Mouse (Mus musculus): ENCODE measurements around the gene Bicd2. TPM values are rescaled to one million over a fixed set of nuclear protein-coding genes. Genes with fewer than 3 reads are reported as not detected.

Bicd2 gene
- polyA plus RNA-seq, 1 experiment from 2014 or later: 26.2 TPM

DNA sequence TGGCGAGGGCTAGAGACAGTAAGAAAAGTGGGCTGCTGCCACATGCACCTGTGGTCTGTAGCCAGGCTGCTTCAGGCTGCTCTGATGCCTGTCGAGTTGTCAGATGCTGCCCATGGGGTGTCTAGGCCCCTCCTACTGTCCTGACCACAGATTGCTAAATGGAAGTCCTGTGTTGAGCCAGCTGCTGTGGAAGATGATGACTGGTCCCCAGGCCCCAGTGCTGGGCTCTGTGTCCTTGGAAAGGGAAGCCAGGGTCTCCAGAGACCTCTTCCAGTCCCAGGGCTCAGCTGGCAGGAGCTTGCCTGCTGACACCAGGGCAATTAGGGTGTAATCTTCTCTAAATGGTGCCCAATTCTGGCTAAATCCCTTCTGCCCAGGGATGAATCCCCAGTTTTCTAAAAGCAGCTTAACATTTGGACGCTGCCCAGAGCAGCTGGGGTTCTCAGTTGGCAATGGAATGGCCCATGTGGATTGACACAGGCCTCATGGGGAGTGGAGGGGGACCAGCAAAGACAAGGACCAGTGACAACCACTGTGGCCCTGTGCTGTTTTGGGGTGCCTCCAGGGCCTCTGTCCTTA, 11.3 kb downstream of the Bicd2 start:
- Histone ChIP-seq H3K27ac (ENCODE audit: low read length) (peak overlapping the region; percentile 38; the same call in 1 of the 2 replicates), H3K4me2 (ENCODE audit: low read length) (no peak overlapping the region), H3K4me3 (ENCODE audit: low read depth, low read length) (no peak overlapping the region), H3K9ac (ENCODE audit: low read depth, low read length) (no peak overlapping the region), H3K36me3 (ENCODE audit: control insufficient read depth, insufficient read depth, low read length) (no peaks in the 10 kb centered on the region), H3K27me3 (ENCODE audit: control insufficient read depth, insufficient read depth, low read depth, low read length) (no peaks in the 10 kb centered on the region), H3K9me3 (replicated peaks; ENCODE audit: control insufficient read depth, low read length, poor library complexity, severe bottlenecking) (no peaks in the 10 kb centered on the region), H3K4me1 (ENCODE audit: control insufficient read depth, insufficient read depth, low read length) (peaks cover 18% of the 10 kb centered on the region)
- peak; percentile 49; the same call in 1 of the 2 replicates for ATAC-seq
- WGBS: 29% methylated on average over 3 of the region's 3 CpGs

DNA sequence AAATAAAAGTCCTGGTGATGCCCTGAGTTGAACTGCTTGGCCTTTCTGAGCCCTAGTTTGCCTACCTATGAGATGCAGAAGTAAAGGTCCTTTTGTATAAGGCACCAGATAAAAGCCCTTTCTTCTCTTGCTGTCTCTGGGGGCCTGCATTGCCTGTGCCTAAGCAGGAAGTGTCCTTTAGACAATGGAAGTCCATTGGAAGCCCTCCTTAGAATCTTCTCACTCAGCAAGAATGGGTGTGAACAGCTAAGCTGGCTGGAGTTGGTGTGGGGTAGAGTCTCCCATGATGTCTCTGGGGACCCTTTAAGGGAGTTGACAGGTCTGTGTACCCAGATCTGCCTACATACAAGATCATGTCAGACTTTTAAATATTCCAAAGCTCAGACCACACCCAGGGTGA, 12.0 kb downstream of the Bicd2 start:
- no peaks in the 10 kb centered on the region for H3K27me3 ChIP-seq (ENCODE audit: control insufficient read depth, insufficient read depth, low read depth, low read length)
- H3K4me2 ChIP-seq (ENCODE audit: low read length): no peak overlapping the region
- no peaks in the 10 kb centered on the region for H3K36me3 ChIP-seq (ENCODE audit: control insufficient read depth, insufficient read depth, low read length)
- peaks cover 17% of the 10 kb centered on the region for H3K4me1 ChIP-seq (ENCODE audit: control insufficient read depth, insufficient read depth, low read length)
- no peak overlapping the region for H3K9ac ChIP-seq (ENCODE audit: low read depth, low read length)
- ATAC-seq: no peak
- no peaks in the 10 kb centered on the region for H3K9me3 ChIP-seq (replicated peaks; ENCODE audit: control insufficient read depth, low read length, poor library complexity, severe bottlenecking)
- H3K27ac ChIP-seq (ENCODE audit: low read length): no peak overlapping the region
- no peak overlapping the region for H3K4me3 ChIP-seq (ENCODE audit: low read depth, low read length)

DNA sequence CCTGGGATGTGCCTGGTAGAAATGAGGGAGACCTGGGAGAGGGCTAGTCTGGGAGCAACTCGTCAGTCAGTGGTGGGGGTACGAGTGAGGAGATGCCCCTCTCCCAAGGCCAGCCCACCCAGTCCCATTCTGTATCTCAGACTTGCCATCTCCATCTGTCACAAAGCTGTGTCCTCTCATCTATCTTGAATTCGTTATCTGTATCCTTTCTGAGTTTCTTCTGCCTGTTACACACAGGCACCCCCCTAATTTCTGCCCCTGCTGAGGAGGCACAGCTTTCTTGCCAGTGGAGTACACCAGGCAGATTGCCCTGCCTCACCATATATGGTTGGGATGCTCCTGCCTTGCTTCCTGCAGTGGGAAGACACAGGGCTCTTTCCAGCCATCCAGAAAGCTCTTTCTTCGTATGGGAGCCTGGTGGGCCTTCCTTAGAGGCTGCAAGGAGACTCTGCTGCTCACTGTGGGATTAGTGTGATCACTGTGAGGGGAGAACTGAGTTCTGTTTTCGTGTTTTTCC, 12.7 kb downstream of the Bicd2 start:
- Histone ChIP-seq H3K9ac (ENCODE audit: low read depth, low read length) (no peak overlapping the region), H3K4me1 (ENCODE audit: control insufficient read depth, insufficient read depth, low read length) (peaks cover 14% of the 10 kb centered on the region), H3K36me3 (ENCODE audit: control insufficient read depth, insufficient read depth, low read length) (no peaks in the 10 kb centered on the region), H3K27ac (ENCODE audit: low read length) (no peak overlapping the region), H3K27me3 (ENCODE audit: control insufficient read depth, insufficient read depth, low read depth, low read length) (no peaks in the 10 kb centered on the region), H3K4me2 (ENCODE audit: low read length) (no peak overlapping the region), H3K4me3 (ENCODE audit: low read depth, low read length) (no peak overlapping the region), H3K9me3 (replicated peaks; ENCODE audit: control insufficient read depth, low read length, poor library complexity, severe bottlenecking) (no peaks in the 10 kb centered on the region)
- ATAC-seq: no peak
- WGBS: 75% methylated on average over 5 of the region's 5 CpGs

DNA sequence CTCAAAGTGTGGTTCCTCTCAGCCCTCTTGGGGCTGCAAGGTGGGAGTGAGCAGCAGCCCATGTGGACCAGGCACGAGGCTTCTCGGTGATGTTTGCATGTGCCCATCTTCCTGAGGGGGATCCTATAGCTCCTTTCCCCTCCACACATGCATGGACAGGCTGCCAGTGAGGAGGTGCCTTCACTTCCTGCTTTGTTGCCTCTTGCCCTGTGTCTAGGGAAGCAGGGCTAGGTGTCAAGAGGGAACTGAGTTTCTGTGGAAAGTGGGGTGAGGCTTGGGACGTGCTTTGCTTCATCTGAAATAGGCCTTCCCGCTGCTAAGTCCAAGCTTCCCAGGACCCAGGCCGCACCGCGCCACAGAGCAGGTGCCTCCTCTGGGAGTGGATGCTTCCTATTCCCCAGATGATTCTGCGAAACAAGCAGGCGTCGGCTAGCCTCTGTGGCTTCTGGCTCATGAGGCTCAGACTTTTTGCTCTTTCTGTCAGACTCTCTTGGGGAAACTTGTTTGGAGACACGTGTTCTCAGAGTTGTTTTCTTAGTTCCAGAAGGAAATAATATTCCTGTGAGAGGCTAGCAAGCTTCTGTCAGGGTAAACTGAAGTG, 14.2 kb downstream of the Bicd2 start:
- no peaks in the 10 kb centered on the region for H3K36me3 ChIP-seq (ENCODE audit: control insufficient read depth, insufficient read depth, low read length)
- peaks cover 14% of the 10 kb centered on the region for H3K4me1 ChIP-seq (ENCODE audit: control insufficient read depth, insufficient read depth, low read length)
- H3K27me3 ChIP-seq (ENCODE audit: control insufficient read depth, insufficient read depth, low read depth, low read length): no peaks in the 10 kb centered on the region
- no peak overlapping the region for H3K4me3 ChIP-seq (ENCODE audit: low read depth, low read length)
- H3K9me3 ChIP-seq (replicated peaks; ENCODE audit: control insufficient read depth, low read length, poor library complexity, severe bottlenecking): no peaks in the 10 kb centered on the region
- 85% methylated on average over 11 of the region's 11 CpGs for WGBS
- H3K9ac ChIP-seq (ENCODE audit: low read depth, low read length): no peak overlapping the region
- H3K4me2 ChIP-seq (ENCODE audit: low read length): no peak overlapping the region
- H3K27ac ChIP-seq (ENCODE audit: low read length): no peak overlapping the region
- no peak for ATAC-seq

GRCm38 (mm10) chr13:49356090-49356489, 14.7 kb downstream of the Bicd2 start:
- Histone ChIP-seq H3K4me1 (ENCODE audit: control insufficient read depth, insufficient read depth, low read length) (peaks cover 14% of the 10 kb centered on the region), H3K4me3 (ENCODE audit: low read depth, low read length) (no peak overlapping the region), H3K27ac (ENCODE audit: low read length) (no peak overlapping the region), H3K9ac (ENCODE audit: low read depth, low read length) (no peak overlapping the region), H3K9me3 (replicated peaks; ENCODE audit: control insufficient read depth, low read length, poor library complexity, severe bottlenecking) (no peaks in the 10 kb centered on the region), H3K4me2 (ENCODE audit: low read length) (no peak overlapping the region), H3K36me3 (ENCODE audit: control insufficient read depth, insufficient read depth, low read length) (no peaks in the 10 kb centered on the region), H3K27me3 (ENCODE audit: control insufficient read depth, insufficient read depth, low read depth, low read length) (no peaks in the 10 kb centered on the region)
- no peak for ATAC-seq
- 81% methylated on average over 7 of the region's 7 CpGs for WGBS

DNA sequence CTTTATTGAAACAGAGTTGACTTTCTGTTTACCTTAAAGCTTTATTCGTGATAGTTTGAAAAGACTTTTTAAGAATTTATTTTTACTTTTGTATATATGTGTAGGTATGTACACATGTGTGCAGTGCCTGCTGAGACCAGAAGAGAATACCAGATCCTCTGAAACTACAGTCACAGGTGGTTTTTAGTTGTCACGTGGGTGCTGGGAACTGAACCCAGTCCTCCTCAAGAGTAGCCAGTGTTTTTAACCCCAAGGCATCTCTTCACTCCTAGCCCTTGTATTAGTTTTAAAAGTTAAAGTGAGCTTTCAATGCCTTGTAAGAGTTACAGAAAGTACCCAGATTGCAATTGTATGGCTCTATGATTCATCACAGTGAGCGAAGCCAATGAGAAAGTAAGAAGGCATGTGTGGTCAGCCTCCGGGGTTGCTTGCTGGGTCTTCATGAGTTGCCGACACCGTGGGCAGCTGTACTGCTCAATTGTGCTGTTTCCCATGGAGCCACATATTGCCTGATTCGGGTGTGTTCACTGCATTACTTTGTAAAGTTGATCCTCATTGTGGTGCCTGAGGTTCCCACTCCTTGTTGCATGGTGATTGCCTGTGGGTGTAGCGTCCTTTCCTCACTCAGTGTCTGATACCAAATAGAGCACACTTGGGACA, 16.1 kb downstream of the Bicd2 start:
- no peak overlapping the region for H3K27ac ChIP-seq (ENCODE audit: low read length)
- no peak overlapping the region for H3K4me2 ChIP-seq (ENCODE audit: low read length)
- H3K27me3 ChIP-seq (ENCODE audit: control insufficient read depth, insufficient read depth, low read depth, low read length): no peaks in the 10 kb centered on the region
- no peak overlapping the region for H3K4me3 ChIP-seq (ENCODE audit: low read depth, low read length)
- no peaks in the 10 kb centered on the region for H3K36me3 ChIP-seq (ENCODE audit: control insufficient read depth, insufficient read depth, low read length)
- H3K4me1 ChIP-seq (ENCODE audit: control insufficient read depth, insufficient read depth, low read length): peaks cover 11% of the 10 kb centered on the region
- 97% methylated on average over 8 of the region's 8 CpGs for WGBS
- H3K9me3 ChIP-seq (replicated peaks; ENCODE audit: control insufficient read depth, low read length, poor library complexity, severe bottlenecking): no peaks in the 10 kb centered on the region
- H3K9ac ChIP-seq (ENCODE audit: low read depth, low read length): no peak overlapping the region
- no peak for ATAC-seq

DNA sequence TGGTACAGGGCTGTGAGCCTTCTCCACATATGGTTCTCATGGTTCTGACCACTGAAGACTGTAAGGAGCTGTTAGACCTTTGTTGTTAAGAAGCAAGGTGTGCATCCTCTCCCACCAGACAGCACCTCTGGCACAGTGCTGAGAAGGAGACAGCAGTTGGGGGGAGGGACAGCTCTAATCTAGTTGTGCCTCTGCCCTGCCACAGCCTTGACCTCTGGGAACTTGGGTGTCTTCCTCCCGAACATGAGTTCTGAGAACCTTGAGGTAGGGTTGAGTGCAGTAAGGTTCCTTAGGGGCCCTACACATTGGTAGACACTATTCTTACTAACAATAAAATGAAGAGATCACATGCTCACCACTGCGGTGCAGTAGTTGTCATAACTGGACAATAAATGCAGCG, 16.8 kb downstream of the Bicd2 start:
- Histone ChIP-seq H3K27me3 (ENCODE audit: control insufficient read depth, insufficient read depth, low read depth, low read length) (no peaks in the 10 kb centered on the region), H3K4me3 (ENCODE audit: low read depth, low read length) (no peak overlapping the region), H3K9me3 (replicated peaks; ENCODE audit: control insufficient read depth, low read length, poor library complexity, severe bottlenecking) (no peaks in the 10 kb centered on the region), H3K4me1 (ENCODE audit: control insufficient read depth, insufficient read depth, low read length) (peaks cover 4% of the 10 kb centered on the region), H3K27ac (ENCODE audit: low read length) (no peak overlapping the region), H3K9ac (ENCODE audit: low read depth, low read length) (no peak overlapping the region), H3K4me2 (ENCODE audit: low read length) (no peak overlapping the region), H3K36me3 (ENCODE audit: control insufficient read depth, insufficient read depth, low read length) (no peaks in the 10 kb centered on the region)
- 91% methylated on average over 3 of the region's 3 CpGs for WGBS
- no peak for ATAC-seq

DNA sequence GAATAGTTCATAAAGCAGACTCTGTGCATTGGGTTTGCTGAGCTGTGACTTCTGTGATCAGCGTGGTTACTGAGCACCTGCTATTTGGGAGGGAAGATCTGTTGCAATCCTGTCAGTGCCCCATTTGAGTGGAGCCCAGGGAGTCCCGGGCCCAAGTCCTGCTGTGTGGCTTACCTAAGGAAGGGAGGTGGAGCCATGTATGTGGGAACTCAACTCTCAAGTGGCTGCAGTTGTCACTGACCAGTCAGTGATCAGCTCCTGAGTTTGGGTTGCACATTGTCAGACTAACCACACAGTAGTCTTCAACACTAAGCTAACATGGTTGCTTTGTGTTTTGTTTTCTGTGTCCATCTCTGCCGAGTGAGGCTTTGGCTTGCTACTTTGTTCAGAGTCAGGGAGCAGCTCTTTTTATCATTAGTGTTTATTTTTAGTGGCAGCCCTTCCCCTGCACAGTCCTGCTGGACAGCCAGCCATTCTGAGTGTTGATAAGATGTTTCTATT, 19.6 kb downstream of the Bicd2 start:
- no peak overlapping the region for H3K27ac ChIP-seq (ENCODE audit: low read length)
- no peak overlapping the region for H3K9ac ChIP-seq (ENCODE audit: low read depth, low read length)
- WGBS: 34% methylated on average over 3 of the region's 3 CpGs

DNA sequence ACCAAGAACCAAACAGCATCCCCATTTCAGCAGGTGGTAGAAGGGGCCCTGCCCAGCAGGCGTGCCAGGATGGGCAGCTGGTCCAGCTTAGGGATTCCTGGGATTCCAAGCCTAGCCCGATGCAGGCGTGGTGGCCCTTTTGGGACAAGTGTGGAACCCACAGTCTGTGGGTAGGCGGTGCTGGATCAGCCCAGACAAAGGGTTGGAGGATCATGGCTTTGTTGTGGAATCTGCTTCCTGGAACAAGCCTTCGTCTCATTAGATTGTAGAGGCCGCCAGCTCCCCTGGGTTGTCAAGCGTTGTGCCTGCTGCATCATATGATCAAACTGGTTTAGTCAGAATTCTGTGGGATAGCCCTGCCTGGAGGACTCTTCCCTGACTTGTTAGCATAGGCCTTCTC, 21.0 kb downstream of the Bicd2 start:
- H3K4me3 ChIP-seq (ENCODE audit: low read depth, low read length): no peak overlapping the region
- H3K36me3 ChIP-seq (ENCODE audit: control insufficient read depth, insufficient read depth, low read length): no peaks in the 10 kb centered on the region
- ATAC-seq: no peak
- H3K27me3 ChIP-seq (ENCODE audit: control insufficient read depth, insufficient read depth, low read depth, low read length): no peaks in the 10 kb centered on the region
- H3K27ac ChIP-seq (ENCODE audit: low read length): no peak overlapping the region
- H3K4me1 ChIP-seq (ENCODE audit: control insufficient read depth, insufficient read depth, low read length): peaks cover 3% of the 10 kb centered on the region; the same call in 1 of the 2 replicates
- H3K4me2 ChIP-seq (ENCODE audit: low read length): no peak overlapping the region
- no peak overlapping the region for H3K9ac ChIP-seq (ENCODE audit: low read depth, low read length)
- WGBS: 60% methylated on average over 7 of the region's 7 CpGs
- H3K9me3 ChIP-seq (replicated peaks; ENCODE audit: control insufficient read depth, low read length, poor library complexity, severe bottlenecking): no peaks in the 10 kb centered on the region

More for the DNA sequence above, 19.6 kb downstream of the Bicd2 start:
- no peaks in the 10 kb centered on the region for H3K36me3 ChIP-seq (ENCODE audit: control insufficient read depth, insufficient read depth, low read length)
- H3K27me3 ChIP-seq (ENCODE audit: control insufficient read depth, insufficient read depth, low read depth, low read length): no peaks in the 10 kb centered on the region
- ATAC-seq: no peak
- peaks cover 3% of the 10 kb centered on the region; the same call in 1 of the 2 replicates for H3K4me1 ChIP-seq (ENCODE audit: control insufficient read depth, insufficient read depth, low read length)
- no peak overlapping the region for H3K4me3 ChIP-seq (ENCODE audit: low read depth, low read length)
- no peak overlapping the region for H3K4me2 ChIP-seq (ENCODE audit: low read length)
- no peaks in the 10 kb centered on the region for H3K9me3 ChIP-seq (replicated peaks; ENCODE audit: control insufficient read depth, low read length, poor library complexity, severe bottlenecking)

Measured in midbrain, embryonic 16.5 days (tissue).